Mouse (Mus musculus): ENCODE measurements around the gene Rpia. TPM values are rescaled to one million over a fixed set of nuclear protein-coding genes. Genes with fewer than 3 reads are reported as not detected.

The Rpia gene
- polyA plus RNA-seq, 1 experiment: 15.1 TPM

DNA sequence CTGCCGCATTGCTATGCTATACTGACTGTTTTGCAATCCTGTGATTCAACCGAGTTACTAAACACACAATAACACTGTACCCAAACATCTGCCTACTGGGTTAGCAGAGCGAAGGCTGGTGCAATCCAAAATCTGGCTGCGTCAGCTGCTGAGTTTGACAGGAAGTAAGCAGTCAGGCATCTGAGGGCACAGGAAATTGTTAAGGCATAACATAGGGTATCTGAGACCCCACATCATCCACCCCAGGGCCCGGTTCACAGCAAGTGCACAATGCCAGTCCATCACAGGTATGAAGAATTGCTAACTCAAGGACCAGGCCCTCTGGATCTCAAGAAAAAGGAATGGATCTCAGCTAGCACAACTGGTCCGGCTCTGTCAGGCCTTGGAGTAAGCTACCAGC, 29.4 kb downstream of the Rpia start:
- TF ChIP-seq POLR2A (IDR thresholded peaks at IDR 0.05; ENCODE audit: extremely low read depth, insufficient read depth, low read length) (no peak), CTCF (IDR thresholded peaks at IDR 0.05; ENCODE audit: extremely low read depth, insufficient read depth, low read length) (no peak)
- no peaks in the 10 kb centered on the region for H3K4me1 ChIP-seq (ENCODE audit: control insufficient read depth, insufficient read depth, low read length)
- H3K27ac ChIP-seq (ENCODE audit: insufficient read depth, low read length): no peak overlapping the region
- no peak overlapping the region for H3K4me3 ChIP-seq (ENCODE audit: insufficient read depth, low read length)

GRCm38 (mm10) chr6:70760951-70761350, 31.1 kb downstream of the Rpia start:
- TF ChIP-seq POLR2A (IDR thresholded peaks at IDR 0.05; ENCODE audit: extremely low read depth, insufficient read depth, low read length) (no peak), CTCF (IDR thresholded peaks at IDR 0.05; ENCODE audit: extremely low read depth, insufficient read depth, low read length) (no peak)
- Histone ChIP-seq H3K4me3 (ENCODE audit: insufficient read depth, low read length) (no peak overlapping the region), H3K27ac (ENCODE audit: insufficient read depth, low read length) (no peak overlapping the region), H3K4me1 (ENCODE audit: control insufficient read depth, insufficient read depth, low read length) (no peaks in the 10 kb centered on the region)

- no peak overlapping the region for H3K4me3 ChIP-seq (ENCODE audit: insufficient read depth, low read length)
- no peak overlapping the region for H3K27ac ChIP-seq (ENCODE audit: insufficient read depth, low read length)
- TF ChIP-seq CTCF (IDR thresholded peaks at IDR 0.05; ENCODE audit: extremely low read depth, insufficient read depth, low read length): no peak
- TF ChIP-seq POLR2A (IDR thresholded peaks at IDR 0.05; ENCODE audit: extremely low read depth, insufficient read depth, low read length): no peak
- no peaks in the 10 kb centered on the region for H3K4me1 ChIP-seq (ENCODE audit: control insufficient read depth, insufficient read depth, low read length)
Observed at GRCm38 (mm10) chr6:70754833-70755232, 37.2 kb downstream of the Rpia start.

DNA sequence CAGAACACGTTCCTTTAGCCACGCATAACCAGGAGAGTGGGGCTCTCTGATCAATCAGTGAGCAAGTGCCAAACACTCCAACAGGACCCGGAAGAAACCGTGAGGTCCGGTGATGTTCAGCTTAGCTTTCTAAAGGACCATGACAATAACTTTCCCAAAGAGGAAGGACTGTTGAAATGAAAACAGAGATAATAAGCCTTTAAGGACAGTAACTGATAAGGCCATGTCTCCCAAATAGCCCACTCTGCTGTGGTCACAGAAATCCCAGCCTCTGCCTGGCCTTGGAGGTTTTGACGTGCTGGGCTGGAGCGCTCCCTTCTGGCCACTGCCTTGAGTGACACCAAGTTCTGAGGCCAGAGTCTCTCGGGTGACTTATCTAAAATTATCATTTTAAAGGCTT, 39.7 kb downstream of the Rpia start:
- Histone ChIP-seq H3K27ac (ENCODE audit: insufficient read depth, low read length) (no peak overlapping the region), H3K4me3 (ENCODE audit: insufficient read depth, low read length) (no peak overlapping the region), H3K4me1 (ENCODE audit: control insufficient read depth, insufficient read depth, low read length) (no peaks in the 10 kb centered on the region)
- TF ChIP-seq POLR2A (IDR thresholded peaks at IDR 0.05; ENCODE audit: extremely low read depth, insufficient read depth, low read length): no peak
- peak; percentile 52 for TF ChIP-seq CTCF (IDR thresholded peaks at IDR 0.05; ENCODE audit: extremely low read depth, insufficient read depth, low read length)

GRCm38 (mm10) chr6:70751898-70752273, 40.1 kb downstream of the Rpia start:
- no peaks in the 10 kb centered on the region for H3K4me1 ChIP-seq (ENCODE audit: control insufficient read depth, insufficient read depth, low read length)
- H3K27ac ChIP-seq (ENCODE audit: insufficient read depth, low read length): no peak overlapping the region
- no peak for TF ChIP-seq CTCF (IDR thresholded peaks at IDR 0.05; ENCODE audit: extremely low read depth, insufficient read depth, low read length)
- no peak for TF ChIP-seq POLR2A (IDR thresholded peaks at IDR 0.05; ENCODE audit: extremely low read depth, insufficient read depth, low read length)
- no peak overlapping the region for H3K4me3 ChIP-seq (ENCODE audit: insufficient read depth, low read length)

GRCm38 (mm10) chr6:70751251-70751897, 40.7 kb downstream of the Rpia start:
- Histone ChIP-seq H3K4me3 (ENCODE audit: insufficient read depth, low read length) (no peak overlapping the region), H3K4me1 (ENCODE audit: control insufficient read depth, insufficient read depth, low read length) (no peaks in the 10 kb centered on the region), H3K27ac (ENCODE audit: insufficient read depth, low read length) (no peak overlapping the region)
- no peak for TF ChIP-seq CTCF (IDR thresholded peaks at IDR 0.05; ENCODE audit: extremely low read depth, insufficient read depth, low read length)
- TF ChIP-seq POLR2A (IDR thresholded peaks at IDR 0.05; ENCODE audit: extremely low read depth, insufficient read depth, low read length): no peak

DNA sequence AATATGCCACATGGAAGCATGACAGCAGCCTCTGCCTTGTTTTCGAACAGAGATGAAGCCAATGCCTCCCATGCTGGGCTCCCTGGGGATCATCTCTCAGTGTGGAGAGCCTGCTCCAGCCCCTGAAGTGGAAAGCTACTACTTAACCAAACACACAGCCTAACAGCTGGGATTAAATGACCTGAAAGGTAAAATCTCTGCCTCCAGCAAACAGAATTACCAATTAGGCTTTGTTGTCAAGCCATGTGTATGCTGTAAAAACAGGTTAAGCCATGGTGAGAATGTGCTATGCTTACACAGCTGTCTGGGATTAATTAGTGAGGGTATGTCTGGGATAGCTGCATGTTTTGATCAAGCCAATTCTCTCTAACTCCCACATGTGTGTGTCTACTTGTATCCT, 42.3 kb downstream of the Rpia start:
- no peaks in the 10 kb centered on the region for H3K4me1 ChIP-seq (ENCODE audit: control insufficient read depth, insufficient read depth, low read length)
- no peak overlapping the region for H3K27ac ChIP-seq (ENCODE audit: insufficient read depth, low read length)
- TF ChIP-seq CTCF (IDR thresholded peaks at IDR 0.05; ENCODE audit: extremely low read depth, insufficient read depth, low read length): no peak
- no peak for TF ChIP-seq POLR2A (IDR thresholded peaks at IDR 0.05; ENCODE audit: extremely low read depth, insufficient read depth, low read length)
- no peak overlapping the region for H3K4me3 ChIP-seq (ENCODE audit: insufficient read depth, low read length)

- no peak overlapping the region for H3K27ac ChIP-seq (ENCODE audit: insufficient read depth, low read length)
- no peak for TF ChIP-seq CTCF (IDR thresholded peaks at IDR 0.05; ENCODE audit: extremely low read depth, insufficient read depth, low read length)
- no peak for TF ChIP-seq POLR2A (IDR thresholded peaks at IDR 0.05; ENCODE audit: extremely low read depth, insufficient read depth, low read length)
- no peaks in the 10 kb centered on the region for H3K4me1 ChIP-seq (ENCODE audit: control insufficient read depth, insufficient read depth, low read length)
- no peak overlapping the region for H3K4me3 ChIP-seq (ENCODE audit: insufficient read depth, low read length)
Observed at GRCm38 (mm10) chr6:70747702-70748101, 44.3 kb downstream of the Rpia start.

- H3K4me3 ChIP-seq (ENCODE audit: insufficient read depth, low read length): no peak overlapping the region
- H3K27ac ChIP-seq (ENCODE audit: insufficient read depth, low read length): no peak overlapping the region
- no peaks in the 10 kb centered on the region for H3K4me1 ChIP-seq (ENCODE audit: control insufficient read depth, insufficient read depth, low read length)
- no peak for TF ChIP-seq POLR2A (IDR thresholded peaks at IDR 0.05; ENCODE audit: extremely low read depth, insufficient read depth, low read length)
- TF ChIP-seq CTCF (IDR thresholded peaks at IDR 0.05; ENCODE audit: extremely low read depth, insufficient read depth, low read length): no peak
Observed at GRCm38 (mm10) chr6:70743902-70744301, 48.1 kb downstream of the Rpia start.

GRCm38 (mm10) chr6:70742833-70743232, 49.2 kb downstream of the Rpia start:
- no peaks in the 10 kb centered on the region for H3K4me1 ChIP-seq (ENCODE audit: control insufficient read depth, insufficient read depth, low read length)
- H3K4me3 ChIP-seq (ENCODE audit: insufficient read depth, low read length): no peak overlapping the region
- TF ChIP-seq CTCF (IDR thresholded peaks at IDR 0.05; ENCODE audit: extremely low read depth, insufficient read depth, low read length) (no peak), POLR2A (IDR thresholded peaks at IDR 0.05; ENCODE audit: extremely low read depth, insufficient read depth, low read length) (no peak)
- H3K27ac ChIP-seq (ENCODE audit: insufficient read depth, low read length): no peak overlapping the region
